Mouse (Mus musculus): ENCODE measurements at regions not wholly inside any gene's neighbourhood (a gene's known extent, or its start where the extent isn't known, plus 50 kb on each side); places are given as distances from the start of the nearest gene placed in this dataset.

- H3K4me3 ChIP-seq, result no peak overlapping the region
- H3K36me3 ChIP-seq, result no peaks in the 10 kb centered on the region
- H3K4me1 ChIP-seq, result no peaks in the 10 kb centered on the region
- ATAC-seq (ENCODE audit: borderline replicate concordance, extremely low read depth, low FRiP score, low TSS enrichment), result no peak
- no peak overlapping the region for H3K9ac ChIP-seq
- no peaks in the 10 kb centered on the region for H3K27me3 ChIP-seq
- WGBS, result 67% methylated on average over 3 of the region's 3 CpGs
- H3K4me2 ChIP-seq, result no peak overlapping the region
- H3K27ac ChIP-seq, result no peak overlapping the region
- H3K9me3 ChIP-seq, result no peaks in the 10 kb centered on the region
Observed at GRCm38 (mm10) chr6:98606680-98607079, 264.1 kb upstream of the Gm765 start.

DNA sequence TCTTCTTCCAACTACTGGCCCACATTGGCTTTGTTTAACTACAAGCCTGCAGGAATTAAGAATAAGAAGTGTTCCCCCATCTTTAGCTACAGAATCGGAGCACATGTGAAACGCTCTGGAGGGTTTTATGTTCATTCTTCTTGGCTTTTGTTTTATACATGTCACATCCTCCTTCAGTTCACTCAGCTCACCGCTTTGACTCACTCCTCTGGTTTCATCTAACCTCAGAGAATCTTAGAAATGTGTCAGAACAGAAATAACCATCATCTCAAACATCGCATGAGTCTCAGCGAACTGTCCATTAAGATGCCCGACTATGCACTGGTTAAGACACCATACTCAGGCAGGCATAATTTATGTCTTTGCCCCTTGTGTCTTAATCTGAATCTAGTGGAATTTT, 255.1 kb upstream of the Gm765 start:
- Histone ChIP-seq H3K9me3 (no peaks in the 10 kb centered on the region), H3K4me2 (no peak overlapping the region), H3K4me1 (no peaks in the 10 kb centered on the region), H3K36me3 (no peaks in the 10 kb centered on the region), H3K4me3 (no peak overlapping the region), H3K27me3 (no peaks in the 10 kb centered on the region), H3K27ac (no peak overlapping the region), H3K9ac (no peak overlapping the region)
- WGBS, result 89% methylated on average over 6 of the region's 6 CpGs
- ATAC-seq (ENCODE audit: borderline replicate concordance, extremely low read depth, low FRiP score, low TSS enrichment), result no peak

DNA sequence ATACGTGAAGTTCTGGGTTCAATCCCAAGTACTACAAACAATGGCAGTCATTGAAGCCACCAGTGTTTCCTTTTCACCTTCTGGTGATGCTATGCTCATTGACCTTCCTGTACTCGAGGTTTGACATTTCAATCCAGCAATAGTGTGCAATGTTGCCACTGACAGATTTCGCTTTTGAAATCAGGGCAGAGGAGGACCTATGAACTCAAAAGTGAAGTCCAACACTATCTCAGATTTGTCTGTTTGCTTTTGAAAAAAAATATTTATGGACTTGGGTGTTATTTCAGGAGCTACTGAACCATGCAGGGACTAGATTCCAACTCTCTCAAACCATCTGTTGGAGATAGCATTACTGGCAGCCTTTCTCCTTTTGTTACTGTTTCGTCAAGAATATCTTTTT, 248.4 kb upstream of the Gm765 start:
- no peak overlapping the region for H3K27ac ChIP-seq
- no peaks in the 10 kb centered on the region for H3K36me3 ChIP-seq
- no peak overlapping the region for H3K4me2 ChIP-seq
- ATAC-seq (ENCODE audit: borderline replicate concordance, extremely low read depth, low FRiP score, low TSS enrichment), result no peak
- no peak overlapping the region for H3K9ac ChIP-seq
- no peaks in the 10 kb centered on the region for H3K27me3 ChIP-seq
- no peak overlapping the region for H3K4me3 ChIP-seq
- 50% methylated on average over 4 of the region's 4 CpGs for WGBS
- peaks cover 3% of the 10 kb centered on the region; the same call in 1 of the 2 replicates for H3K4me1 ChIP-seq
- H3K9me3 ChIP-seq, result no peaks in the 10 kb centered on the region

DNA sequence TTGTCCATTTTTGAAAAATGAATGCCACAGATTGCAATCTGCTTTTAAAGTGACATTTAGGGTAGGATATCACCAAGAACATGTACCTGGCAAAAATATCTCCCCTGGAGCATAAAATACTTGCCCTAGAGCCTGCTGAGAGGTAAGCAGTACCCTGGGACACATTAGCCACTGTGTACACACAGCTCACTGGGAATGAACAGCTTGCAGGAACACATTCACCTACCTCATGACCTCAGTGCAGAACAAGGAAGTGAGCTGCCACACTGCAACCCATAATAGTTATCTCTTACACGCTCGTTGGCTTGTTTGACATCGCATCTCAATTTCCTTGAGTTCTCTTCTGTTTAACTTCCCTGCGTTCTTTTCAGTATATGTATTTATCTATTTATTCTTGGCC, 246.4 kb upstream of the Gm765 start:
- no peak overlapping the region for H3K9ac ChIP-seq
- peaks cover 3% of the 10 kb centered on the region; the same call in 1 of the 2 replicates for H3K4me1 ChIP-seq
- H3K36me3 ChIP-seq, result no peaks in the 10 kb centered on the region
- WGBS, result 41% methylated on average over 4 of the region's 4 CpGs
- H3K4me2 ChIP-seq, result no peak overlapping the region
- no peak overlapping the region for H3K4me3 ChIP-seq
- no peak for ATAC-seq (ENCODE audit: borderline replicate concordance, extremely low read depth, low FRiP score, low TSS enrichment)
- H3K9me3 ChIP-seq, result no peaks in the 10 kb centered on the region
- no peaks in the 10 kb centered on the region for H3K27me3 ChIP-seq
- no peak overlapping the region for H3K27ac ChIP-seq

GRCm38 (mm10) chr6:98584541-98584940, 242.0 kb upstream of the Gm765 start:
- Histone ChIP-seq H3K4me3 (no peak overlapping the region), H3K27ac (no peak overlapping the region), H3K4me1 (peaks cover 3% of the 10 kb centered on the region; the same call in 1 of the 2 replicates), H3K9me3 (no peaks in the 10 kb centered on the region), H3K36me3 (no peaks in the 10 kb centered on the region), H3K27me3 (no peaks in the 10 kb centered on the region), H3K9ac (no peak overlapping the region), H3K4me2 (no peak overlapping the region)
- no peak for ATAC-seq (ENCODE audit: borderline replicate concordance, extremely low read depth, low FRiP score, low TSS enrichment)
- WGBS, result 75% methylated on average over 4 of the region's 4 CpGs

GRCm38 (mm10) chr6:98582826-98583225, 240.3 kb upstream of the Gm765 start:
- Histone ChIP-seq H3K4me3 (no peak overlapping the region), H3K9ac (no peak overlapping the region), H3K9me3 (no peaks in the 10 kb centered on the region), H3K4me2 (no peak overlapping the region), H3K27me3 (no peaks in the 10 kb centered on the region), H3K36me3 (no peaks in the 10 kb centered on the region), H3K27ac (no peak overlapping the region), H3K4me1 (peaks cover 3% of the 10 kb centered on the region; the same call in 1 of the 2 replicates)
- 45% methylated on average over 2 of the region's 2 CpGs for WGBS
- ATAC-seq (ENCODE audit: borderline replicate concordance, extremely low read depth, low FRiP score, low TSS enrichment), result no peak

DNA sequence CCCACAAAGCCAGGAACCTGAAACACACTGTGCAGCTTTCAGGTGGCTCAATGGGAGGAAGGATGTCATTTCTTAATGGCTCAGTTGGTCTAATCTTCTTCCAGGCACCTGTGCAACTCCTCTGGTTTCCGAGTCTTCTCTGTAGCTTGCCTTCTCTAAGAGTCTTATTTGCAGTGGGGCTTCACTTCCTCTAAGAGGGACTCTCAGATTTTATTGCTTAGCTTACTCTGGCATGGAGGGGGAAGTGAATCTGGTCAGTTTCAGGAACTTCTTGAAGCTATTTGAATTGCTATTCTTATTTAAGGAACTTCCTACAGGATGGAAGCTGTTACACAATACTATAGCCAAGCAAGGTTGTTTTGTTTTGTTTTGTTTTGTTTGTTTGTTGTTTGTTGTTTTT, 232.7 kb upstream of the Gm765 start:
- Histone ChIP-seq H3K4me1 (no peaks in the 10 kb centered on the region), H3K4me2 (no peak overlapping the region), H3K36me3 (no peaks in the 10 kb centered on the region), H3K4me3 (no peak overlapping the region), H3K27ac (no peak overlapping the region), H3K9ac (no peak overlapping the region), H3K9me3 (no peaks in the 10 kb centered on the region), H3K27me3 (no peaks in the 10 kb centered on the region)
- no peak for ATAC-seq (ENCODE audit: borderline replicate concordance, extremely low read depth, low FRiP score, low TSS enrichment)
- 89% methylated on average over 1 of the region's 1 CpGs for WGBS

- Histone ChIP-seq H3K9me3 (no peaks in the 10 kb centered on the region), H3K27ac (no peak overlapping the region), H3K4me3 (no peak overlapping the region), H3K9ac (no peak overlapping the region), H3K36me3 (no peaks in the 10 kb centered on the region), H3K4me2 (no peak overlapping the region), H3K27me3 (no peaks in the 10 kb centered on the region), H3K4me1 (no peaks in the 10 kb centered on the region)
- 82% methylated on average over 1 of the region's 1 CpGs for WGBS
- ATAC-seq (ENCODE audit: borderline replicate concordance, extremely low read depth, low FRiP score, low TSS enrichment), result no peak
Observed at GRCm38 (mm10) chr6:98555702-98556101, 213.1 kb upstream of the Gm765 start.

DNA sequence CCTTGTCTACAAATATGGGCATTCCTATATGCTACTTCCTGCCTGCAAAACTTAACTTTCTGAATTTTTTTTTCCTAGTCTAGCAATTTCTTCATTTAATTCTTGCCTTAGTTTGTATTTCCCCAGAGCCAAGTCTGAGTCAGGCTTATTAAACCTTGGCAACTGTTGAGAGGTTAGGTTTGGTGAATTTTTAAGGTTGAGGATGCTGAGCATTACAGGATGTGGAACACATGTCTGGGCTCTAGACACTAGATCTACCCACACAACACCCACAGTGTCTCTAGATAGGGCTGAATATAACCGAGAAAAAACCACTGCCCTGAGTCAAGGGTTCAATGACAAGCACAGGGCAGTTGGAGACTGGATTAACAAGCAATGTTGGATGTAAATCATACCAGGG, 211.4 kb upstream of the Gm765 start:
- H3K9me3 ChIP-seq, result no peaks in the 10 kb centered on the region
- WGBS, result 63% methylated on average over 1 of the region's 1 CpGs
- H3K36me3 ChIP-seq, result no peaks in the 10 kb centered on the region
- no peak overlapping the region for H3K27ac ChIP-seq
- no peak for ATAC-seq (ENCODE audit: borderline replicate concordance, extremely low read depth, low FRiP score, low TSS enrichment)
- no peak overlapping the region for H3K4me2 ChIP-seq
- no peaks in the 10 kb centered on the region for H3K27me3 ChIP-seq
- no peak overlapping the region for H3K9ac ChIP-seq
- H3K4me3 ChIP-seq, result no peak overlapping the region
- no peaks in the 10 kb centered on the region for H3K4me1 ChIP-seq

- H3K27ac ChIP-seq, result no peak overlapping the region
- WGBS, result 84% methylated on average over 3 of the region's 3 CpGs
- no peak overlapping the region for H3K9ac ChIP-seq
- no peaks in the 10 kb centered on the region for H3K27me3 ChIP-seq
- no peak for ATAC-seq (ENCODE audit: borderline replicate concordance, extremely low read depth, low FRiP score, low TSS enrichment)
- no peaks in the 10 kb centered on the region for H3K36me3 ChIP-seq
- H3K4me1 ChIP-seq, result no peaks in the 10 kb centered on the region
- no peak overlapping the region for H3K4me3 ChIP-seq
- no peaks in the 10 kb centered on the region for H3K9me3 ChIP-seq
- no peak overlapping the region for H3K4me2 ChIP-seq
Observed at GRCm38 (mm10) chr6:98551781-98552180, 209.2 kb upstream of the Gm765 start.

DNA sequence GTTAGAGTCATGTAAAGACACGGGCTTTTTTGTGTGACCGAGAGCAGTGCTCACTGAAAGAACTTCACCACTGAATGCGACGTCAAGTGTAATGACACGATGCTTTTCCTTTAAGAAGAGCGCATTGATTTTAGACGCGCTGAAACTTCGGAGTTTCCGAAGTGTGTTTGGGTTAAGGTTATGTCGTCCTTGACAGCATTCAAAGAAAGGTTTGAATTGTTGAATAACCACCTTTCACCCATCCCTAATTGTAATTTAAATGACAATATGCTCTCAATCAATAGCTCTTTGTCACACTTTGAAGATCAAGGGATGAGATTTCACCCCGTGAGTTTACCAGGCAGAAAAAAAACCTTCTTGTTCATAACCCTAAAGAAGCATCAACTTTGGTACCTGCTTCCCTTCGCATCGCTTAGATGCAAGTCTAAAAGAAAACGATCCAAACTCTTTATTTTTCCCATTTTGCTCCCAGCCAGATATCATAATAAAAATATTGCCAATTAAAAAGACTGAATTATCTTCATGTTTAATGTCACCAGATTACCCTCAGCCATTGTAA, 184.4 kb upstream of the Gm765 start:
- 0 out of 2 replicates have a peak, but pooled peaks cover 7% of the 10 kb centered on the region for H3K4me1 ChIP-seq
- H3K27me3 ChIP-seq, result peaks cover 3% of the 10 kb centered on the region; the same call in 1 of the 2 replicates
- no peak overlapping the region for H3K4me2 ChIP-seq
- ATAC-seq (ENCODE audit: borderline replicate concordance, extremely low read depth, low FRiP score, low TSS enrichment), result no peak
- no peaks in the 10 kb centered on the region for H3K9me3 ChIP-seq
- H3K27ac ChIP-seq, result no peak overlapping the region
- 58% methylated on average over 15 of the region's 15 CpGs for WGBS
- H3K36me3 ChIP-seq, result no peaks in the 10 kb centered on the region
- no peak overlapping the region for H3K9ac ChIP-seq
- no peak overlapping the region for H3K4me3 ChIP-seq

GRCm38 (mm10) chr6:98525286-98525685, 182.7 kb upstream of the Gm765 start:
- no peak overlapping the region for H3K4me3 ChIP-seq
- WGBS, result 3% methylated on average over 6 of the region's 6 CpGs
- no peak for ATAC-seq (ENCODE audit: borderline replicate concordance, extremely low read depth, low FRiP score, low TSS enrichment)
- no peak overlapping the region for H3K9ac ChIP-seq
- H3K4me1 ChIP-seq, result 0 out of 2 replicates have a peak, but pooled peaks cover 7% of the 10 kb centered on the region
- no peak overlapping the region; the same call in 1 of the 2 replicates for H3K4me2 ChIP-seq
- H3K27ac ChIP-seq, result no peak overlapping the region
- no peaks in the 10 kb centered on the region for H3K9me3 ChIP-seq
- H3K27me3 ChIP-seq, result peaks cover 3% of the 10 kb centered on the region; the same call in 1 of the 2 replicates
- no peaks in the 10 kb centered on the region for H3K36me3 ChIP-seq

- Histone ChIP-seq H3K4me2 (no peak overlapping the region; the same call in 1 of the 2 replicates), H3K4me3 (no peak overlapping the region), H3K27me3 (peaks cover 3% of the 10 kb centered on the region; the same call in 1 of the 2 replicates), H3K4me1 (0 out of 2 replicates have a peak, but pooled peaks cover 7% of the 10 kb centered on the region), H3K9me3 (no peaks in the 10 kb centered on the region), H3K9ac (no peak overlapping the region), H3K27ac (no peak overlapping the region), H3K36me3 (no peaks in the 10 kb centered on the region)
- ATAC-seq (ENCODE audit: borderline replicate concordance, extremely low read depth, low FRiP score, low TSS enrichment), result no peak
- 39% methylated on average over 2 of the region's 2 CpGs for WGBS
Observed at GRCm38 (mm10) chr6:98524659-98525058, 182.1 kb upstream of the Gm765 start.

Data from lung, embryonic 15.5 days (tissue).